Mouse (Mus musculus) macrophage (primary cell): ENCODE results near the gene Lypd6b. TPM values are rescaled to one million over a fixed set of nuclear protein-coding genes. Genes with fewer than 3 reads are reported as not detected.

Experiments used
- H3K27ac ChIP-seq: fragments of 350-480 bp; formaldehyde crosslinking; 2 replicates; pipeline ENCODE4 v1.9.0; 2021
- H3K36me3 ChIP-seq: fragments of 350-480 bp; formaldehyde crosslinking; 2 replicates; pipeline ENCODE4 v1.9.0; 2021; ENCODE audit errors: inconsistent target
- H3K4me3 ChIP-seq: fragments of 350-480 bp; formaldehyde crosslinking; 2 replicates; pipeline ENCODE4 v1.9.0; 2021; ENCODE audit errors: inconsistent target
- H3K79me2 ChIP-seq: fragments of 350-480 bp; formaldehyde crosslinking; 2 replicates; pipeline ENCODE4 v1.9.0; 2021; ENCODE audit errors: inconsistent target
- WGBS: methylation state at CpG from one replicate; pipeline ENCODE4 v1.1.7; 2026; ENCODE audit warnings: inconsistent platforms; ENCODE audit not compliant: missing documents; 5-methylcytosine and 5-hydroxymethylcytosine counted together
- polyA plus RNA-seq: library from polyadenylated mRNA; stranded (reverse); fragments of 250-400 nt; gene quantifications from 3 replicates; pipeline ENCODE4 v1.2.4, GENCODE M21; 2018; ENCODE audit warnings: inconsistent platforms

Gene Lypd6b
- polyA plus RNA-seq, 1 experiment from 2014 or later = not detected

GRCm38 (mm10) chr2:49942100-49942499 is 154.6 kb downstream of the Lypd6b start:
- H3K27ac ChIP-seq = no peak overlapping the region
- no peak overlapping the region for H3K4me3 ChIP-seq
- no peaks in the 10 kb centered on the region for H3K36me3 ChIP-seq
- no peaks in the 10 kb centered on the region for H3K79me2 ChIP-seq
- 66% methylated on average over 5 of the region's 5 CpGs for WGBS

GRCm38 (mm10) chr2:49951681-49952080 is 164.2 kb downstream of the Lypd6b start:
- Histone ChIP-seq H3K79me2 (no peaks in the 10 kb centered on the region), H3K4me3 (no peak overlapping the region), H3K36me3 (no peaks in the 10 kb centered on the region), H3K27ac (no peak overlapping the region)
- WGBS = 41% methylated on average over 4 of the region's 4 CpGs

GRCm38 (mm10) chr2:49952632-49953293 is 165.3 kb downstream of the Lypd6b start:
- no peaks in the 10 kb centered on the region for H3K79me2 ChIP-seq
- no peak overlapping the region for H3K4me3 ChIP-seq
- H3K36me3 ChIP-seq = no peaks in the 10 kb centered on the region
- WGBS = 90% methylated on average over 6 of the region's 6 CpGs
- no peak overlapping the region for H3K27ac ChIP-seq

- H3K36me3 ChIP-seq = no peaks in the 10 kb centered on the region
- 92% methylated on average over 2 of the region's 2 CpGs for WGBS
- no peaks in the 10 kb centered on the region for H3K79me2 ChIP-seq
- no peak overlapping the region for H3K27ac ChIP-seq
- H3K4me3 ChIP-seq = no peak overlapping the region
Observed at GRCm38 (mm10) chr2:49957449-49957848, 170.0 kb downstream of the Lypd6b start.

GRCm38 (mm10) chr2:49961991-49962390 is 174.5 kb downstream of the Lypd6b start:
- Histone ChIP-seq H3K79me2 (no peaks in the 10 kb centered on the region), H3K4me3 (no peak overlapping the region), H3K36me3 (no peaks in the 10 kb centered on the region), H3K27ac (no peak overlapping the region)
- WGBS = 100% methylated on average over 2 of the region's 2 CpGs

- no peaks in the 10 kb centered on the region for H3K79me2 ChIP-seq
- 33% methylated on average over 3 of the region's 3 CpGs for WGBS
- H3K4me3 ChIP-seq = no peak overlapping the region
- no peak overlapping the region for H3K27ac ChIP-seq
- H3K36me3 ChIP-seq = no peaks in the 10 kb centered on the region
Observed at GRCm38 (mm10) chr2:49964899-49965298, 177.4 kb downstream of the Lypd6b start.

- Histone ChIP-seq H3K79me2 (no peaks in the 10 kb centered on the region), H3K36me3 (no peaks in the 10 kb centered on the region), H3K4me3 (no peak overlapping the region), H3K27ac (no peak overlapping the region)
- WGBS = 85% methylated on average over 3 of the region's 3 CpGs
Observed at GRCm38 (mm10) chr2:49967748-49968147, 180.3 kb downstream of the Lypd6b start.

GRCm38 (mm10) chr2:49970990-49971389 is 183.5 kb downstream of the Lypd6b start:
- Histone ChIP-seq H3K4me3 (no peak overlapping the region), H3K79me2 (no peaks in the 10 kb centered on the region), H3K27ac (no peak overlapping the region), H3K36me3 (no peaks in the 10 kb centered on the region)
- WGBS = 100% methylated on average over 2 of the region's 3 CpGs

- H3K79me2 ChIP-seq = no peaks in the 10 kb centered on the region
- 89% methylated on average over 10 of the region's 10 CpGs for WGBS
- H3K27ac ChIP-seq = no peak overlapping the region
- H3K4me3 ChIP-seq = no peak overlapping the region
- H3K36me3 ChIP-seq = no peaks in the 10 kb centered on the region
Observed at GRCm38 (mm10) chr2:49978606-49979005, 191.1 kb downstream of the Lypd6b start.

GRCm38 (mm10) chr2:49979991-49980390 is 192.5 kb downstream of the Lypd6b start:
- Histone ChIP-seq H3K27ac (no peak overlapping the region), H3K4me3 (no peak overlapping the region), H3K79me2 (no peaks in the 10 kb centered on the region), H3K36me3 (no peaks in the 10 kb centered on the region)
- WGBS = 87% methylated on average over 3 of the region's 3 CpGs

- Histone ChIP-seq H3K4me3 (no peak overlapping the region), H3K36me3 (no peaks in the 10 kb centered on the region), H3K27ac (no peak overlapping the region), H3K79me2 (no peaks in the 10 kb centered on the region)
- 80% methylated on average over 4 of the region's 5 CpGs for WGBS
Observed at GRCm38 (mm10) chr2:49983021-49983420, 195.5 kb downstream of the Lypd6b start.

- H3K79me2 ChIP-seq = no peaks in the 10 kb centered on the region
- no peak overlapping the region for H3K27ac ChIP-seq
- WGBS = 67% methylated on average over 3 of the region's 3 CpGs
- H3K36me3 ChIP-seq = no peaks in the 10 kb centered on the region
- no peak overlapping the region for H3K4me3 ChIP-seq
Observed at GRCm38 (mm10) chr2:49984780-49985179, 197.3 kb downstream of the Lypd6b start.

GRCm38 (mm10) chr2:49995841-49996240 is 208.4 kb downstream of the Lypd6b start:
- Histone ChIP-seq H3K36me3 (no peaks in the 10 kb centered on the region), H3K79me2 (no peaks in the 10 kb centered on the region), H3K27ac (no peak overlapping the region), H3K4me3 (no peak overlapping the region)
- WGBS = 88% methylated on average over 4 of the region's 4 CpGs

GRCm38 (mm10) chr2:49997216-49997615 is 209.7 kb downstream of the Lypd6b start:
- Histone ChIP-seq H3K4me3 (no peak overlapping the region), H3K27ac (no peak overlapping the region)
- WGBS = 89% methylated on average over 1 of the region's 1 CpGs

More at GRCm38 (mm10) chr2:49997216-49997615, 209.7 kb downstream of the Lypd6b start:
- Histone ChIP-seq H3K79me2 (no peaks in the 10 kb centered on the region), H3K36me3 (no peaks in the 10 kb centered on the region)
